Mouse (Mus musculus) C2C12 (cell line): ENCODE data around the gene A930002H24Rik.

Source experiments
- FOSL1 ChIP-seq: IDR thresholded peaks from one replicate; pipeline ENCODE4 v1.8.0; 2011; ENCODE audit warnings: mild to moderate bottlenecking, low read length; ENCODE audit not compliant: poor library complexity, insufficient read depth, severe bottlenecking
- MYOD1 ChIP-seq: IDR thresholded peaks from one replicate; pipeline ENCODE4 v1.6.1; 2011; ENCODE audit warnings: low read depth; ENCODE audit not compliant: control insufficient read depth, insufficient read length

DNA sequence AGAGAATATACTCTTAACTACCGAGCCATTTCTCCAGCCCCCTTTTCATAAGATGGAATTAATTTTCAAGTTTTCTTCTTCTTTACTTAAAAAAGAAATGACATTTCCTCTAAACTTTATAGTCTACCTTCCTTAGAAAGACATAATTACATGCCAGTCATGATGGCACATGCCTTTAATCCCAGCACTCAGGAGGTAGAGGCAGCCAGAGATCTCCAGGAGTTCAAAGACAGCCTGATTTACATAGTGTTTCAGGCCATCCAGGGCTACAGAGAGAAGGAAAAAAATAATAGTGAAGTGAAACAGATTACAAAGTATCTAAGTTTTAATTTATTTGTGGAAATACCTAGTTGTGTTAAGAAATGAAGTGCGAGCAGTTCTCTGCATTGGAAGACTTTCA, 27.4 kb downstream of the A930002H24Rik start:
- TF ChIP-seq MYOD1 (no peak), FOSL1 (no peak)
